Mouse (Mus musculus) forebrain, postnatal 0 days (tissue): ENCODE results near the gene Adamtsl4. TPM values are rescaled to one million over a fixed set of nuclear protein-coding genes. Genes with fewer than 3 reads are reported as not detected.

Source experiments
- ATAC-seq: fragments of 200-750 bp; cut with Nextera tagmentation; 2 replicates; pipeline ENCODE4 v1.8.0; 2017; ENCODE audit warnings: mild to moderate bottlenecking, moderate library complexity
- DNase-seq: peaks from one replicate; pipeline ENCODE4 v3.0.0-alpha.2; 2015
- H3K27ac ChIP-seq: fragments of 300-500 bp; sonication (generic); 2 replicates; pipeline ENCODE4 v1.5.1; 2014; ENCODE audit warnings: low read depth, mild to moderate bottlenecking, antibody characterized with exemption, low read length, moderate library complexity, mixed read lengths
- H3K27me3 ChIP-seq: fragments of 300-500 bp; sonication (generic); 2 replicates; pipeline ENCODE4 v1.6.1; 2014; ENCODE audit warnings: mild to moderate bottlenecking, low read length, mixed read lengths; ENCODE audit not compliant: insufficient read depth
- H3K36me3 ChIP-seq: fragments of 300-500 bp; sonication (generic); 2 replicates; pipeline ENCODE4 v1.6.1; 2014; ENCODE audit warnings: mild to moderate bottlenecking, moderate library complexity; ENCODE audit not compliant: insufficient read depth
- H3K4me1 ChIP-seq: fragments of 300-500 bp; sonication (generic); 2 replicates; pipeline ENCODE4 v1.6.1; 2014; ENCODE audit warnings: antibody characterized with exemption; ENCODE audit not compliant: insufficient read depth
- H3K4me2 ChIP-seq: fragments of 300-500 bp; sonication (generic); 2 replicates; pipeline ENCODE4 v1.6.1; 2014; ENCODE audit warnings: low read depth, mild to moderate bottlenecking, moderate library complexity
- H3K4me3 ChIP-seq: fragments of 300-500 bp; sonication (generic); 2 replicates; pipeline ENCODE4 v1.5.1; 2014; ENCODE audit warnings: low read depth, low read length, mixed read lengths
- H3K9ac ChIP-seq: fragments of 300-500 bp; sonication (generic); 2 replicates; pipeline ENCODE4 v1.6.1; 2014; ENCODE audit warnings: mild to moderate bottlenecking
- H3K9me3 ChIP-seq: fragments of 300-500 bp; sonication (generic); 2 replicates; pipeline ENCODE4 v1.6.1; 2016; ENCODE audit warnings: low read length
- CTCF ChIP-seq: sonication (generic); IDR thresholded peaks from 2 replicates; pipeline ENCODE4 v1.5.1; 2016; ENCODE audit warnings: antibody characterized with exemption, control low read depth, low read depth
- WGBS: fragments of 180-500 bp; shearing (Covaris S2); extraction: QIAGEN DNeasy Blood & Tissue Kit; methylation state at CpG from one replicate; pipeline ENCODE4 v1.1.7; 2014; 5-methylcytosine and 5-hydroxymethylcytosine counted together
- polyA plus RNA-seq: library from polyadenylated mRNA; unstranded; fragments of >200 nt; fragmentation: Nextera tagmentation; extraction: Ambion mirVana; gene quantifications from 2 replicates; pipeline ENCODE4 v1.2.1, GENCODE M21; 2015
- total RNA-seq: library from RNA; depleted of rRNA; stranded (reverse); fragments of >200 nt; gene quantifications from 2 replicates; pipeline ENCODE4 v1.2.3, GENCODE M21; 2014

The Adamtsl4 gene
- total and polyA plus RNA-seq, 2 experiments from 2014 or later, result 0.81 to 2.0 TPM

GRCm38 (mm10) chr3:95660788-95661478 lies 26.8 kb downstream of the Adamtsl4 start:
- H3K27ac ChIP-seq, result no peak overlapping the region

GRCm38 (mm10) chr3:95659948-95660347 lies 27.8 kb downstream of the Adamtsl4 start:
- peaks cover 20% of the 10 kb centered on the region for H3K4me1 ChIP-seq
- WGBS, result 3% methylated on average over 8 of the region's 8 CpGs
- no peak for ATAC-seq

More at GRCm38 (mm10) chr3:95660788-95661478, 26.8 kb downstream of the Adamtsl4 start:
- H3K27me3 ChIP-seq, result no peaks in the 10 kb centered on the region
- no peak for ATAC-seq
- TF ChIP-seq CTCF, result no peak
- peaks cover 20% of the 10 kb centered on the region for H3K4me1 ChIP-seq
- H3K4me3 ChIP-seq, result peak overlapping the region; percentile 83
- H3K36me3 ChIP-seq, result peaks cover 30% of the 10 kb centered on the region
- WGBS, result 32% methylated on average over 2 of the region's 2 CpGs
- DNase-seq, result no peak
- H3K9me3 ChIP-seq, result no peaks in the 10 kb centered on the region
- peak overlapping the region; percentile 75 for H3K4me2 ChIP-seq
- H3K9ac ChIP-seq, result peak overlapping the region; percentile 98

GRCm38 (mm10) chr3:95658868-95659712 lies 28.6 kb downstream of the Adamtsl4 start:
- peak overlapping the region; percentile 98 for H3K9ac ChIP-seq
- no peaks in the 10 kb centered on the region for H3K27me3 ChIP-seq
- peak; percentile 76 for DNase-seq
- H3K27ac ChIP-seq, result peak overlapping the region; percentile 98
- H3K36me3 ChIP-seq, result peaks cover 18% of the 10 kb centered on the region
- no peak; the same call in 1 of the 2 replicates for TF ChIP-seq CTCF
- no peaks in the 10 kb centered on the region for H3K9me3 ChIP-seq
- peak overlapping the region; percentile 83 for H3K4me3 ChIP-seq
- peak; percentile 69 for ATAC-seq
- H3K4me1 ChIP-seq, result peaks cover 20% of the 10 kb centered on the region
- peak overlapping the region; percentile 75 for H3K4me2 ChIP-seq
- 2% methylated on average over 91 of the region's 113 CpGs for WGBS

More at GRCm38 (mm10) chr3:95659948-95660347, 27.8 kb downstream of the Adamtsl4 start:
- no peak for TF ChIP-seq CTCF
- Histone ChIP-seq H3K4me3 (peak overlapping the region; percentile 83), H3K36me3 (peaks cover 25% of the 10 kb centered on the region), H3K27me3 (no peaks in the 10 kb centered on the region), H3K9me3 (no peaks in the 10 kb centered on the region), H3K9ac (peak overlapping the region; percentile 98), H3K27ac (peak overlapping the region; percentile 98), H3K4me2 (peak overlapping the region; percentile 75)
- no peak for DNase-seq

GRCm38 (mm10) chr3:95658236-95658867 lies 29.4 kb downstream of the Adamtsl4 start, which contains the start of gene Mcl1:
TSS of gene Mcl1 (plus strand) at chr3:95658788.
- Histone ChIP-seq H3K9me3 (no peaks in the 10 kb centered on the region), H3K4me3 (peak within 1 kb of the TSS; percentile 83), H3K4me1 (peaks cover 20% of the 10 kb centered on the region), H3K27ac (peak within 1 kb of the TSS; percentile 98), H3K9ac (peak within 1 kb of the TSS; percentile 98), H3K4me2 (peak within 1 kb of the TSS; percentile 75), H3K27me3 (no peaks in the 10 kb centered on the region), H3K36me3 (peaks cover 11% of the 10 kb centered on the region)
- peak; percentile 38; the same call in 1 of the 2 replicates for TF ChIP-seq CTCF
- under 1% methylated on average over 43 of the region's 43 CpGs for WGBS
- peak; percentile 94 for DNase-seq
- peak; percentile 97 for ATAC-seq

GRCm38 (mm10) chr3:95657711-95658110 lies 30.0 kb downstream of the Adamtsl4 start:
- peaks cover 6% of the 10 kb centered on the region; the same call in 1 of the 2 replicates for H3K36me3 ChIP-seq
- no peak for TF ChIP-seq CTCF
- DNase-seq (no peak), ATAC-seq (no peak)
- no peaks in the 10 kb centered on the region for H3K27me3 ChIP-seq
- H3K27ac ChIP-seq, result no peak overlapping the region
- H3K9ac ChIP-seq, result peak overlapping the region; percentile 98; the same call in 1 of the 2 replicates
- H3K9me3 ChIP-seq, result no peaks in the 10 kb centered on the region
- peaks cover 19% of the 10 kb centered on the region for H3K4me1 ChIP-seq
- H3K4me2 ChIP-seq, result peak overlapping the region; percentile 49
- H3K4me3 ChIP-seq, result peak overlapping the region; percentile 83; the same call in 1 of the 2 replicates
- 91% methylated on average over 3 of the region's 3 CpGs for WGBS

- no peak overlapping the region for H3K4me2 ChIP-seq
- peaks cover 5% of the 10 kb centered on the region; the same call in 1 of the 2 replicates for H3K36me3 ChIP-seq
- no peak overlapping the region for H3K4me3 ChIP-seq
- no peak for DNase-seq
- TF ChIP-seq CTCF, result no peak
- no peak overlapping the region for H3K9ac ChIP-seq
- peaks cover 13% of the 10 kb centered on the region for H3K4me1 ChIP-seq
- H3K9me3 ChIP-seq, result no peaks in the 10 kb centered on the region
- no peaks in the 10 kb centered on the region for H3K27me3 ChIP-seq
- no peak for ATAC-seq
- no peak overlapping the region for H3K27ac ChIP-seq
- 96% methylated on average over 3 of the region's 3 CpGs for WGBS
Measured at GRCm38 (mm10) chr3:95657108-95657507, 30.6 kb downstream of the Adamtsl4 start.
